Mouse (Mus musculus): ENCODE measurements at regions not wholly inside any gene's neighbourhood (a gene's known extent, or its start where the extent isn't known, plus 50 kb on each side); places are given as distances from the start of the nearest gene placed in this dataset.

GRCm38 (mm10) chr3:115655020-115655419, 59.9 kb downstream of the S1pr1 start:
- Histone ChIP-seq H3K27ac (ENCODE audit: low read length) (no peak overlapping the region), H3K27me3 (ENCODE audit: control insufficient read depth, insufficient read depth, low read length) (no peaks in the 10 kb centered on the region), H3K9me3 (replicated peaks; ENCODE audit: control insufficient read depth, low read length) (no peaks in the 10 kb centered on the region), H3K4me1 (ENCODE audit: control insufficient read depth, insufficient read depth, low read length) (no peaks in the 10 kb centered on the region), H3K4me3 (replicated peaks; ENCODE audit: low read length) (no peak overlapping the region), H3K36me3 (ENCODE audit: control insufficient read depth, insufficient read depth, low read length) (no peaks in the 10 kb centered on the region), H3K9ac (ENCODE audit: low read length) (no peak overlapping the region), H3K4me2 (ENCODE audit: low read depth, low read length) (no peak overlapping the region)
- ATAC-seq (ENCODE audit: insufficient read depth, low FRiP score) = no peak

- no peaks in the 10 kb centered on the region for H3K36me3 ChIP-seq (ENCODE audit: control insufficient read depth, insufficient read depth, low read length)
- H3K9me3 ChIP-seq (replicated peaks; ENCODE audit: control insufficient read depth, low read length) = no peaks in the 10 kb centered on the region
- ATAC-seq (ENCODE audit: insufficient read depth, low FRiP score) = no peak
- H3K27me3 ChIP-seq (ENCODE audit: control insufficient read depth, insufficient read depth, low read length) = no peaks in the 10 kb centered on the region
- no peak overlapping the region for H3K9ac ChIP-seq (ENCODE audit: low read length)
- 75% methylated on average over 5 of the region's 5 CpGs for WGBS
- no peak overlapping the region for H3K4me2 ChIP-seq (ENCODE audit: low read depth, low read length)
- H3K4me1 ChIP-seq (ENCODE audit: control insufficient read depth, insufficient read depth, low read length) = no peaks in the 10 kb centered on the region
- no peak overlapping the region for H3K4me3 ChIP-seq (replicated peaks; ENCODE audit: low read length)
- H3K27ac ChIP-seq (ENCODE audit: low read length) = no peak overlapping the region
Measured at GRCm38 (mm10) chr3:115652236-115652635, 62.6 kb downstream of the S1pr1 start.

GRCm38 (mm10) chr3:115649338-115650117, 65.3 kb downstream of the S1pr1 start:
- H3K27ac ChIP-seq (ENCODE audit: low read length) = no peak overlapping the region
- no peaks in the 10 kb centered on the region for H3K9me3 ChIP-seq (replicated peaks; ENCODE audit: control insufficient read depth, low read length)
- H3K36me3 ChIP-seq (ENCODE audit: control insufficient read depth, insufficient read depth, low read length) = no peaks in the 10 kb centered on the region
- no peak overlapping the region for H3K4me2 ChIP-seq (ENCODE audit: low read depth, low read length)
- 42% methylated on average over 3 of the region's 3 CpGs for WGBS
- H3K9ac ChIP-seq (ENCODE audit: low read length) = no peak overlapping the region
- H3K4me1 ChIP-seq (ENCODE audit: control insufficient read depth, insufficient read depth, low read length) = no peaks in the 10 kb centered on the region
- H3K27me3 ChIP-seq (ENCODE audit: control insufficient read depth, insufficient read depth, low read length) = no peaks in the 10 kb centered on the region
- no peak for ATAC-seq (ENCODE audit: insufficient read depth, low FRiP score)
- H3K4me3 ChIP-seq (replicated peaks; ENCODE audit: low read length) = no peak overlapping the region

- Histone ChIP-seq H3K36me3 (ENCODE audit: control insufficient read depth, insufficient read depth, low read length) (no peaks in the 10 kb centered on the region), H3K4me2 (ENCODE audit: low read depth, low read length) (no peak overlapping the region), H3K9me3 (replicated peaks; ENCODE audit: control insufficient read depth, low read length) (no peaks in the 10 kb centered on the region), H3K9ac (ENCODE audit: low read length) (no peak overlapping the region), H3K27ac (ENCODE audit: low read length) (no peak overlapping the region), H3K27me3 (ENCODE audit: control insufficient read depth, insufficient read depth, low read length) (no peaks in the 10 kb centered on the region), H3K4me1 (ENCODE audit: control insufficient read depth, insufficient read depth, low read length) (peaks cover 3% of the 10 kb centered on the region), H3K4me3 (replicated peaks; ENCODE audit: low read length) (no peak overlapping the region)
- no peak for ATAC-seq (ENCODE audit: insufficient read depth, low FRiP score)
- 58% methylated on average over 7 of the region's 7 CpGs for WGBS
Measured at GRCm38 (mm10) chr3:115646993-115647392, 67.9 kb downstream of the S1pr1 start.

- peaks cover 9% of the 10 kb centered on the region for H3K4me1 ChIP-seq (ENCODE audit: control insufficient read depth, insufficient read depth, low read length)
- H3K9me3 ChIP-seq (replicated peaks; ENCODE audit: control insufficient read depth, low read length) = no peaks in the 10 kb centered on the region
- 61% methylated on average over 5 of the region's 5 CpGs for WGBS
- no peak overlapping the region for H3K27ac ChIP-seq (ENCODE audit: low read length)
- no peak overlapping the region for H3K4me2 ChIP-seq (ENCODE audit: low read depth, low read length)
- ATAC-seq (ENCODE audit: insufficient read depth, low FRiP score) = no peak
- no peaks in the 10 kb centered on the region for H3K27me3 ChIP-seq (ENCODE audit: control insufficient read depth, insufficient read depth, low read length)
- no peaks in the 10 kb centered on the region for H3K36me3 ChIP-seq (ENCODE audit: control insufficient read depth, insufficient read depth, low read length)
- no peak overlapping the region for H3K4me3 ChIP-seq (replicated peaks; ENCODE audit: low read length)
- H3K9ac ChIP-seq (ENCODE audit: low read length) = no peak overlapping the region
Measured at GRCm38 (mm10) chr3:115644307-115644706, 70.6 kb downstream of the S1pr1 start.

- WGBS = 4% methylated on average over 11 of the region's 11 CpGs
- H3K4me3 ChIP-seq (replicated peaks; ENCODE audit: low read length) = peak overlapping the region; percentile 59
- peak; percentile 61; the same call in 1 of the 2 replicates for ATAC-seq (ENCODE audit: insufficient read depth, low FRiP score)
- H3K4me1 ChIP-seq (ENCODE audit: control insufficient read depth, insufficient read depth, low read length) = peaks cover 9% of the 10 kb centered on the region
- peak overlapping the region; percentile 78 for H3K4me2 ChIP-seq (ENCODE audit: low read depth, low read length)
- no peaks in the 10 kb centered on the region for H3K27me3 ChIP-seq (ENCODE audit: control insufficient read depth, insufficient read depth, low read length)
- no peaks in the 10 kb centered on the region for H3K9me3 ChIP-seq (replicated peaks; ENCODE audit: control insufficient read depth, low read length)
- peak overlapping the region; percentile 67; the same call in 1 of the 2 replicates for H3K9ac ChIP-seq (ENCODE audit: low read length)
- H3K36me3 ChIP-seq (ENCODE audit: control insufficient read depth, insufficient read depth, low read length) = no peaks in the 10 kb centered on the region
- no peak overlapping the region for H3K27ac ChIP-seq (ENCODE audit: low read length)
Measured at GRCm38 (mm10) chr3:115642846-115643260, 72.0 kb downstream of the S1pr1 start.

GRCm38 (mm10) chr3:115642001-115642845, 72.6 kb downstream of the S1pr1 start:
- H3K27ac ChIP-seq (ENCODE audit: low read length) = peak overlapping the region; percentile 62
- H3K4me1 ChIP-seq (ENCODE audit: control insufficient read depth, insufficient read depth, low read length) = peaks cover 9% of the 10 kb centered on the region
- ATAC-seq (ENCODE audit: insufficient read depth, low FRiP score) = peak; percentile 57; the same call in 1 of the 2 replicates

GRCm38 (mm10) chr3:115641411-115641810, 73.5 kb downstream of the S1pr1 start:
- ATAC-seq (ENCODE audit: insufficient read depth, low FRiP score) = peak; percentile 80; the same call in 1 of the 2 replicates
- no peak overlapping the region for H3K27ac ChIP-seq (ENCODE audit: low read length)
- no peak overlapping the region for H3K9ac ChIP-seq (ENCODE audit: low read length)
- no peaks in the 10 kb centered on the region for H3K9me3 ChIP-seq (replicated peaks; ENCODE audit: control insufficient read depth, low read length)
- H3K4me2 ChIP-seq (ENCODE audit: low read depth, low read length) = peak overlapping the region; percentile 8; the same call in 1 of the 2 replicates
- H3K4me1 ChIP-seq (ENCODE audit: control insufficient read depth, insufficient read depth, low read length) = peaks cover 9% of the 10 kb centered on the region
- H3K27me3 ChIP-seq (ENCODE audit: control insufficient read depth, insufficient read depth, low read length) = no peaks in the 10 kb centered on the region
- H3K36me3 ChIP-seq (ENCODE audit: control insufficient read depth, insufficient read depth, low read length) = no peaks in the 10 kb centered on the region
- 27% methylated on average over 6 of the region's 6 CpGs for WGBS
- no peak overlapping the region for H3K4me3 ChIP-seq (replicated peaks; ENCODE audit: low read length)

More at GRCm38 (mm10) chr3:115642001-115642845, 72.6 kb downstream of the S1pr1 start:
- Histone ChIP-seq H3K4me2 (ENCODE audit: low read depth, low read length) (peak overlapping the region; percentile 78), H3K4me3 (replicated peaks; ENCODE audit: low read length) (peak overlapping the region; percentile 59), H3K9ac (ENCODE audit: low read length) (peak overlapping the region; percentile 67), H3K27me3 (ENCODE audit: control insufficient read depth, insufficient read depth, low read length) (no peaks in the 10 kb centered on the region), H3K36me3 (ENCODE audit: control insufficient read depth, insufficient read depth, low read length) (no peaks in the 10 kb centered on the region), H3K9me3 (replicated peaks; ENCODE audit: control insufficient read depth, low read length) (no peaks in the 10 kb centered on the region)
- 2% methylated on average over 26 of the region's 26 CpGs for WGBS

GRCm38 (mm10) chr3:115635487-115635886, 79.4 kb downstream of the S1pr1 start:
- Histone ChIP-seq H3K27me3 (ENCODE audit: control insufficient read depth, insufficient read depth, low read length) (no peaks in the 10 kb centered on the region), H3K9me3 (replicated peaks; ENCODE audit: control insufficient read depth, low read length) (no peaks in the 10 kb centered on the region), H3K4me2 (ENCODE audit: low read depth, low read length) (no peak overlapping the region), H3K9ac (ENCODE audit: low read length) (no peak overlapping the region), H3K4me3 (replicated peaks; ENCODE audit: low read length) (no peak overlapping the region), H3K27ac (ENCODE audit: low read length) (no peak overlapping the region), H3K36me3 (ENCODE audit: control insufficient read depth, insufficient read depth, low read length) (no peaks in the 10 kb centered on the region), H3K4me1 (ENCODE audit: control insufficient read depth, insufficient read depth, low read length) (no peaks in the 10 kb centered on the region)
- no peak for ATAC-seq (ENCODE audit: insufficient read depth, low FRiP score)
- 66% methylated on average over 4 of the region's 4 CpGs for WGBS
